Mouse (Mus musculus): ENCODE measurements at regions not wholly inside any gene's neighbourhood (a gene's known extent, or its start where the extent isn't known, plus 50 kb on each side); places are given as distances from the start of the nearest gene placed in this dataset.
A peak's percentile ranks its signal among the peaks of the same experiment; 100 is the strongest.

DNA sequence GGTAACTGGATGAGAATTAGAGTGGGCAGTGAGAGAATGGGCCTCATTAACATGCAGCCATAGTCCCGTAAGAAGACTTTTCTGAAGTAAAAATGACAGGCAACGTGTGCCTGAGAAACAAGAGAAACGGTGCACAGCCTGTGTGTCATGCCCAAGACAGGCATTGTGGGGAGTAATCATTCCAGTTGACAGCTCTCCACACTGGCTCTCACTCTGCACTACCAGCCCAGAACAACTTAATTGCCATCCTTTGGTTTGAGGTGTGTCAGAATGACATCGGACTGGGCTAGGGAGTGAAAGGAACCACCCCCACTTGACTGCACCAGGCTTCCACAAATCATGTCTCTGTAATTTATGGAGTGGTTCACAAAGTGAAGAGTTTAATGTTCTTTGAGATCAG lies 1104.9 kb downstream of the Pcdh7 start:
- Histone ChIP-seq H3K4me1 (replicated peaks; ENCODE audit: insufficient read depth, low read length) (no peaks in the 10 kb centered on the region), H3K4me3 (replicated peaks; ENCODE audit: low read depth, low read length) (no peak overlapping the region), H3K9ac (ENCODE audit: low read depth, low read length) (no peak overlapping the region), H3K4me2 (ENCODE audit: low read length) (no peak overlapping the region), H3K27ac (no peak overlapping the region), H3K27me3 (ENCODE audit: insufficient read depth, low read length) (no peaks in the 10 kb centered on the region), H3K36me3 (ENCODE audit: insufficient read depth, low read length) (no peaks in the 10 kb centered on the region), H3K9me3 (replicated peaks; ENCODE audit: low read length) (no peaks in the 10 kb centered on the region)
- DNase-seq (ENCODE audit: low spot score): no peak
- WGBS: 19% methylated on average over 4 of the region's 4 CpGs
- ATAC-seq (replicated peaks; ENCODE audit: low FRiP score, low read depth): no peak
- no peak for TF ChIP-seq CTCF (IDR thresholded peaks at IDR 0.05; ENCODE audit: low read depth)

DNA sequence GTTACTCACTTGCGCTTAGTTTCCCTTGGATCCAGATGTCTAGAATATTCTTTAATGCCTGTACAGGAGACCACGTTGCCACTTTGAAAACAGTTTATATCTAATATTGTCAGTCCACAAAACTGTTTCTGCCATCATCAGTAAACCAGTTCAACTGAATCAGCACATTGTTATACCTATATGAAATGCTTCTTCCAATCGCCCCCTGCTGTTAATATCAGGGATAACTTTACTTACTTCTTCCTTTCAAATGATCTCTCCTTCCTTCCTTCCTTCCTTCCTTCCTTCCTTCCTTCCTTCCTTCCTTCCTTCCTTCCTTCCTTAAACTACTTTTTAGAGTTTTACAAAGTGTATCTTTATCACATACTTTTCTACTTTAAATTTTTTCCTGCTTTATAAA lies 1108.2 kb downstream of the Pcdh7 start:
- 48% methylated on average over 3 of the region's 3 CpGs for WGBS

DNA sequence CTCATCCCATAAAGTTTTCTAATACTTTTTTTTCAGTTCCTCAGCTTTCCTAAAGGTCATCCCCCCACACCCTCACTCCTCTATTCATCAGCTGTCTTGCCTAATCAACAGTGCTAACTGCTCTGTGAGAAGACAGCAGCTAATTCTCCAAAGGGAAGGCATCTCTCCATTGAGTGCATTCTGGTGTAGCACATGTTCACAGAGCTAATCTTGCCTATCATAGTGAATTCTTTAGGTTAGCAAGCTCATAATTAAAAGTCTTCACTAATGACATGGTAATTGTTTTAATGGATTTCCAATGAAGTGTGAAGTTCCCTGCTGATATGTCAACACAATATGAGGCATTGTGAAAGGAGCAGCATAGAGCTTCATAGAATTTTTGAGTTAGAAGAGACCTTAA lies 1129.2 kb downstream of the Pcdh7 start:
- H3K4me2 ChIP-seq (ENCODE audit: low read length): no peak overlapping the region
- H3K27me3 ChIP-seq (ENCODE audit: insufficient read depth, low read length): no peaks in the 10 kb centered on the region
- no peaks in the 10 kb centered on the region for H3K36me3 ChIP-seq (ENCODE audit: insufficient read depth, low read length)
- no peak for ATAC-seq (replicated peaks; ENCODE audit: low FRiP score, low read depth)
- TF ChIP-seq CTCF (IDR thresholded peaks at IDR 0.05; ENCODE audit: low read depth): no peak
- H3K9me3 ChIP-seq (replicated peaks; ENCODE audit: low read length): no peaks in the 10 kb centered on the region
- no peak overlapping the region for H3K9ac ChIP-seq (ENCODE audit: low read depth, low read length)
- DNase-seq (ENCODE audit: low spot score): no peak
- no peaks in the 10 kb centered on the region for H3K4me1 ChIP-seq (replicated peaks; ENCODE audit: insufficient read depth, low read length)
- H3K27ac ChIP-seq: no peak overlapping the region
- H3K4me3 ChIP-seq (replicated peaks; ENCODE audit: low read depth, low read length): no peak overlapping the region

More for the DNA sequence above, 1108.2 kb downstream of the Pcdh7 start:
- Histone ChIP-seq H3K27ac (no peak overlapping the region), H3K27me3 (ENCODE audit: insufficient read depth, low read length) (no peaks in the 10 kb centered on the region), H3K9ac (ENCODE audit: low read depth, low read length) (no peak overlapping the region), H3K4me2 (ENCODE audit: low read length) (no peak overlapping the region), H3K4me3 (replicated peaks; ENCODE audit: low read depth, low read length) (no peak overlapping the region), H3K9me3 (replicated peaks; ENCODE audit: low read length) (no peaks in the 10 kb centered on the region), H3K4me1 (replicated peaks; ENCODE audit: insufficient read depth, low read length) (no peaks in the 10 kb centered on the region), H3K36me3 (ENCODE audit: insufficient read depth, low read length) (no peaks in the 10 kb centered on the region)
- DNase-seq (ENCODE audit: low spot score) (peak; percentile 64), ATAC-seq (replicated peaks; ENCODE audit: low FRiP score, low read depth) (no peak)
- peak; percentile 66 for TF ChIP-seq CTCF (IDR thresholded peaks at IDR 0.05; ENCODE audit: low read depth)

DNA sequence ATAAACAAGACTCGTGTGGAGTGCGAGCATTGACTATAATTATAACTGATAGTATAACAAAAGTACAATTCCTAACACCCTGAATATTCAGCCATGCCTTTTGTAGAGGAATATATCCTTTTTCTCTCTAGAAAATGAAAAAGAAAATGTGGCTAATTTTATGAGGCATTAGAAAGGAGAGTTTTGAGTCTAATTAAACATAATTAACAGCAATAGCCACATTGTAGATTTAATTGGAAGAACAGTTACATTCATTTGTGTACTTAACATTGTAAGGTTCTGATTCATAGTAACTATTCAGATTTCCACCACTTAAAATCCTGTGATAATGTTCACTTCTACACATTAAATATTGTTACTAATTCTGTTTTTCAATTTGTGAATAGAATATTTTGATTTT lies 1140.2 kb downstream of the Pcdh7 start:
- Histone ChIP-seq H3K4me3 (replicated peaks; ENCODE audit: low read depth, low read length) (no peak overlapping the region), H3K36me3 (ENCODE audit: insufficient read depth, low read length) (no peaks in the 10 kb centered on the region), H3K27ac (no peak overlapping the region), H3K27me3 (ENCODE audit: insufficient read depth, low read length) (no peaks in the 10 kb centered on the region), H3K4me1 (replicated peaks; ENCODE audit: insufficient read depth, low read length) (no peaks in the 10 kb centered on the region), H3K9me3 (replicated peaks; ENCODE audit: low read length) (no peaks in the 10 kb centered on the region), H3K9ac (ENCODE audit: low read depth, low read length) (no peak overlapping the region), H3K4me2 (ENCODE audit: low read length) (no peak overlapping the region)
- no peak for TF ChIP-seq CTCF (IDR thresholded peaks at IDR 0.05; ENCODE audit: low read depth)
- ATAC-seq (replicated peaks; ENCODE audit: low FRiP score, low read depth) (no peak), DNase-seq (ENCODE audit: low spot score) (no peak)
- 80% methylated on average over 2 of the region's 2 CpGs for WGBS

DNA sequence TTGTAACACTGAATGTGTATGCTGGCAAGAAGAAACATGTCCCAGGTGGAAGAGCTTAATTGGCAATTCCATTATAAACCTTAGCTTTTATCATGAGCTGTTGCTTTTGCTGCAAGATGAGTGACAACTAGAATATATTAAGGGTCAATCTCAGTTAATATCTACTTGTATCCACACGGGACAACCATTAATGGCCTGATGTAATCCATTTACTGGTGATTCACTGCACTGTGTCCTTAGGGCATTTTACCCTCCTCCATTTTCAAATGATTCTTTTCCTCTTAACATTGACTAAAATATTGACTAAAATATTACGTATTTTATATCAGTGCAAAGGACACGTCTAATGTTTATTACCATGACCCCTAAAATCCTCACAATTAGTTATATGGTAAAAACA lies 1175.7 kb downstream of the Pcdh7 start:
- Histone ChIP-seq H3K9me3 (replicated peaks; ENCODE audit: low read length) (no peaks in the 10 kb centered on the region), H3K27ac (no peak overlapping the region), H3K27me3 (ENCODE audit: insufficient read depth, low read length) (no peaks in the 10 kb centered on the region), H3K4me3 (replicated peaks; ENCODE audit: low read depth, low read length) (no peak overlapping the region), H3K4me2 (ENCODE audit: low read length) (no peak overlapping the region), H3K4me1 (replicated peaks; ENCODE audit: insufficient read depth, low read length) (no peaks in the 10 kb centered on the region), H3K36me3 (ENCODE audit: insufficient read depth, low read length) (no peaks in the 10 kb centered on the region), H3K9ac (ENCODE audit: low read depth, low read length) (no peak overlapping the region)
- DNase-seq (ENCODE audit: low spot score) (no peak), ATAC-seq (replicated peaks; ENCODE audit: low FRiP score, low read depth) (no peak)
- no peak for TF ChIP-seq CTCF (IDR thresholded peaks at IDR 0.05; ENCODE audit: low read depth)
- 81% methylated on average over 3 of the region's 3 CpGs for WGBS

DNA sequence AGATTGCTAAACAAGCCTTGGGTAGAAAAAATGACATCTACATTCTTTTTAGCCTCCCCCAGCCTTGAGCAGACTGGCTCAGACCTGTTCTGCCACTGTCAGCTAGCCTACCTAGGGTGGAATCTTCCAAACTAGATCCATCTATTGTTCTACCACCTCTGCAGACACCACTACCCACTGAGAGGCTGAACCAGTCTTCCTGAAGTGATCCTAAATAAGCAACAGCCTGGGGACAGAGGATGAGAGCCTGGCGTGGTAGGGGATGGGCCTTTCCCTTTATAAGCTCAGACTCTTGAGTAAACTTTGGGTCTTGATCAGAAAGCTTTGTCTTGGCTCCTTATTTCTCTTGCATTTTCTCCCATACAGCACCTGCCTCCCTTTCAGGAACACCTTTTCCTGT lies 1223.7 kb downstream of the Pcdh7 start:
- Histone ChIP-seq H3K27me3 (ENCODE audit: insufficient read depth, low read length) (no peaks in the 10 kb centered on the region), H3K9me3 (replicated peaks; ENCODE audit: low read length) (no peaks in the 10 kb centered on the region), H3K4me3 (replicated peaks; ENCODE audit: low read depth, low read length) (no peak overlapping the region), H3K4me2 (ENCODE audit: low read length) (no peak overlapping the region), H3K4me1 (replicated peaks; ENCODE audit: insufficient read depth, low read length) (no peaks in the 10 kb centered on the region), H3K27ac (no peak overlapping the region), H3K36me3 (ENCODE audit: insufficient read depth, low read length) (no peaks in the 10 kb centered on the region), H3K9ac (ENCODE audit: low read depth, low read length) (no peak overlapping the region)
- WGBS: 87% methylated on average over 1 of the region's 1 CpGs
- DNase-seq (ENCODE audit: low spot score): no peak
- TF ChIP-seq CTCF (IDR thresholded peaks at IDR 0.05; ENCODE audit: low read depth): no peak
- no peak for ATAC-seq (replicated peaks; ENCODE audit: low FRiP score, low read depth)

DNA sequence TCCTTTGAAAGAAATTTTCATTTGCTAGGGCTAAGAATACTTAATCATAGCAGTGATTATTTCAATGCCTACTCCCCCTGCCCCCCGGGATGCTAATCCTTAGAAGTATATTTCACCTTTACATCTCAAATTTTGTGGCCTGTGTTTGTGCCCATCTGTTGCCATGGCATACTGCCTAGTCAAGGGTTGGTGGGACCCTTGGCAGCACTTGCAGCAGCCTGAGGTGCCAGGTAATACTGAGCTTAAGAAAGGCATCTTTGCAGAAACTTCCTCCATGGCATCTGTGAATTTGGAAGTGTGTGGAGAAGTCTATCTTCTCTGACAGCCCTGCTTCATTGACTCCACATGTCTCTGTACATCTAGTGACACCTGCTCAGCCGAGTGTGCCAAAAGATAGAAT lies 1257.5 kb downstream of the Pcdh7 start:
- 79% methylated on average over 2 of the region's 2 CpGs for WGBS
- no peak for TF ChIP-seq CTCF (IDR thresholded peaks at IDR 0.05; ENCODE audit: low read depth)
- Histone ChIP-seq H3K9me3 (replicated peaks; ENCODE audit: low read length) (no peaks in the 10 kb centered on the region), H3K4me3 (replicated peaks; ENCODE audit: low read depth, low read length) (no peak overlapping the region), H3K36me3 (ENCODE audit: insufficient read depth, low read length) (no peaks in the 10 kb centered on the region), H3K4me2 (ENCODE audit: low read length) (no peak overlapping the region), H3K4me1 (replicated peaks; ENCODE audit: insufficient read depth, low read length) (no peaks in the 10 kb centered on the region), H3K27me3 (ENCODE audit: insufficient read depth, low read length) (no peaks in the 10 kb centered on the region), H3K9ac (ENCODE audit: low read depth, low read length) (no peak overlapping the region), H3K27ac (no peak overlapping the region)
- ATAC-seq (replicated peaks; ENCODE audit: low FRiP score, low read depth) (no peak), DNase-seq (ENCODE audit: low spot score) (no peak)
